Mouse (Mus musculus): ENCODE measurements at regions not wholly inside any gene's neighbourhood (a gene's known extent, or its start where the extent isn't known, plus 50 kb on each side); places are given as distances from the start of the nearest gene placed in this dataset.
"Not testable (repeated sequence)": the region's sequence is repeated elsewhere in the genome, so short reads cannot be mapped to it uniquely, and the experiment has no call there.

GRCm38 (mm10) chr2:100344921-100345425 lies 1279.5 kb upstream of the Rag2 start:
- H3K36me3 ChIP-seq (ENCODE audit: insufficient read depth, low read length): no peaks in the 10 kb centered on the region
- H3K9me3 ChIP-seq (replicated peaks; ENCODE audit: low read length): no peaks in the 10 kb centered on the region
- H3K4me3 ChIP-seq (replicated peaks; ENCODE audit: low read depth, low read length): no peak overlapping the region
- DNase-seq (ENCODE audit: low spot score) (no peak), ATAC-seq (replicated peaks; ENCODE audit: low FRiP score, low read depth) (peak; percentile 54; the same call in 1 of the 2 replicates)
- no peaks in the 10 kb centered on the region for H3K4me1 ChIP-seq (replicated peaks; ENCODE audit: insufficient read depth, low read length)
- no peaks in the 10 kb centered on the region for H3K27me3 ChIP-seq (ENCODE audit: insufficient read depth, low read length)
- TF ChIP-seq CTCF (IDR thresholded peaks at IDR 0.05; ENCODE audit: low read depth): no peak
- no peak overlapping the region for H3K9ac ChIP-seq (ENCODE audit: low read depth, low read length)
- no peak overlapping the region for H3K4me2 ChIP-seq (ENCODE audit: low read length)
- 93% methylated on average over 3 of the region's 3 CpGs for WGBS
- no peak overlapping the region for H3K27ac ChIP-seq

GRCm38 (mm10) chr2:100365616-100366015 lies 1258.9 kb upstream of the Rag2 start:
- not testable (repeated sequence) for H3K9ac ChIP-seq (ENCODE audit: low read depth, low read length); DNase-seq (ENCODE audit: low spot score); H3K9me3 ChIP-seq (replicated peaks; ENCODE audit: low read length); H3K36me3 ChIP-seq (ENCODE audit: insufficient read depth, low read length); ATAC-seq (replicated peaks; ENCODE audit: low FRiP score, low read depth); H3K4me3 ChIP-seq (replicated peaks; ENCODE audit: low read depth, low read length); H3K27ac ChIP-seq; H3K4me1 ChIP-seq (replicated peaks; ENCODE audit: insufficient read depth, low read length); H3K27me3 ChIP-seq (ENCODE audit: insufficient read depth, low read length); H3K4me2 ChIP-seq (ENCODE audit: low read length)
- 84% methylated on average over 10 of the region's 10 CpGs for WGBS

- H3K4me1 ChIP-seq (replicated peaks; ENCODE audit: insufficient read depth, low read length): no peaks in the 10 kb centered on the region
- H3K27ac ChIP-seq: no peak overlapping the region
- no peaks in the 10 kb centered on the region for H3K27me3 ChIP-seq (ENCODE audit: insufficient read depth, low read length)
- no peak for DNase-seq (ENCODE audit: low spot score)
- no peak overlapping the region for H3K4me3 ChIP-seq (replicated peaks; ENCODE audit: low read depth, low read length)
- no peaks in the 10 kb centered on the region for H3K36me3 ChIP-seq (ENCODE audit: insufficient read depth, low read length)
- no peak for TF ChIP-seq CTCF (IDR thresholded peaks at IDR 0.05; ENCODE audit: low read depth)
- H3K9ac ChIP-seq (ENCODE audit: low read depth, low read length): no peak overlapping the region
- H3K9me3 ChIP-seq (replicated peaks; ENCODE audit: low read length): no peaks in the 10 kb centered on the region
- H3K4me2 ChIP-seq (ENCODE audit: low read length): no peak overlapping the region
- no peak for ATAC-seq (replicated peaks; ENCODE audit: low FRiP score, low read depth)
Observed at GRCm38 (mm10) chr2:100399776-100400175, 1224.7 kb upstream of the Rag2 start.

GRCm38 (mm10) chr2:100426661-100427060 lies 1197.9 kb upstream of the Rag2 start:
- Histone ChIP-seq H3K9me3 (replicated peaks; ENCODE audit: low read length) (no peaks in the 10 kb centered on the region), H3K4me1 (replicated peaks; ENCODE audit: insufficient read depth, low read length) (no peaks in the 10 kb centered on the region), H3K27ac (no peak overlapping the region), H3K4me2 (ENCODE audit: low read length) (no peak overlapping the region), H3K9ac (ENCODE audit: low read depth, low read length) (no peak overlapping the region), H3K36me3 (ENCODE audit: insufficient read depth, low read length) (no peaks in the 10 kb centered on the region), H3K4me3 (replicated peaks; ENCODE audit: low read depth, low read length) (no peak overlapping the region), H3K27me3 (ENCODE audit: insufficient read depth, low read length) (no peaks in the 10 kb centered on the region)
- no peak for DNase-seq (ENCODE audit: low spot score)
- ATAC-seq (replicated peaks; ENCODE audit: low FRiP score, low read depth): no peak
- TF ChIP-seq CTCF (IDR thresholded peaks at IDR 0.05; ENCODE audit: low read depth): no peak
- 84% methylated on average over 2 of the region's 2 CpGs for whole genome bisulfite sequencing

- Histone ChIP-seq H3K9me3 (replicated peaks; ENCODE audit: low read length) (no peaks in the 10 kb centered on the region), H3K27me3 (ENCODE audit: insufficient read depth, low read length) (no peaks in the 10 kb centered on the region), H3K27ac (no peak overlapping the region), H3K4me2 (ENCODE audit: low read length) (no peak overlapping the region), H3K9ac (ENCODE audit: low read depth, low read length) (no peak overlapping the region), H3K4me1 (replicated peaks; ENCODE audit: insufficient read depth, low read length) (no peaks in the 10 kb centered on the region), H3K36me3 (ENCODE audit: insufficient read depth, low read length) (no peaks in the 10 kb centered on the region), H3K4me3 (replicated peaks; ENCODE audit: low read depth, low read length) (no peak overlapping the region)
- ATAC-seq (replicated peaks; ENCODE audit: low FRiP score, low read depth): no peak
- DNase-seq (ENCODE audit: low spot score): no peak
- WGBS: 67% methylated on average over 3 of the region's 3 CpGs
- TF ChIP-seq CTCF (IDR thresholded peaks at IDR 0.05; ENCODE audit: low read depth): no peak
Observed at GRCm38 (mm10) chr2:100434991-100435390, 1189.5 kb upstream of the Rag2 start.

- Histone ChIP-seq H3K9me3 (replicated peaks; ENCODE audit: low read length) (no peaks in the 10 kb centered on the region), H3K4me3 (replicated peaks; ENCODE audit: low read depth, low read length) (no peak overlapping the region), H3K4me2 (ENCODE audit: low read length) (no peak overlapping the region), H3K27me3 (ENCODE audit: insufficient read depth, low read length) (no peaks in the 10 kb centered on the region), H3K4me1 (replicated peaks; ENCODE audit: insufficient read depth, low read length) (no peaks in the 10 kb centered on the region), H3K9ac (ENCODE audit: low read depth, low read length) (no peak overlapping the region), H3K27ac (no peak overlapping the region), H3K36me3 (ENCODE audit: insufficient read depth, low read length) (no peaks in the 10 kb centered on the region)
- no peak for TF ChIP-seq CTCF (IDR thresholded peaks at IDR 0.05; ENCODE audit: low read depth)
- 63% methylated on average over 1 of the region's 1 CpGs for WGBS
- ATAC-seq (replicated peaks; ENCODE audit: low FRiP score, low read depth) (no peak), DNase-seq (ENCODE audit: low spot score) (no peak)
Observed at GRCm38 (mm10) chr2:100445868-100446267, 1178.7 kb upstream of the Rag2 start.

- no peaks in the 10 kb centered on the region for H3K9me3 ChIP-seq (replicated peaks; ENCODE audit: low read length)
- no peak overlapping the region for H3K27ac ChIP-seq
- WGBS: 47% methylated on average over 2 of the region's 2 CpGs
- no peak overlapping the region for H3K4me3 ChIP-seq (replicated peaks; ENCODE audit: low read depth, low read length)
- DNase-seq (ENCODE audit: low spot score): no peak
- H3K9ac ChIP-seq (ENCODE audit: low read depth, low read length): no peak overlapping the region
- H3K27me3 ChIP-seq (ENCODE audit: insufficient read depth, low read length): no peaks in the 10 kb centered on the region
- ATAC-seq (replicated peaks; ENCODE audit: low FRiP score, low read depth): no peak
- H3K36me3 ChIP-seq (ENCODE audit: insufficient read depth, low read length): no peaks in the 10 kb centered on the region
- no peak overlapping the region for H3K4me2 ChIP-seq (ENCODE audit: low read length)
- no peaks in the 10 kb centered on the region for H3K4me1 ChIP-seq (replicated peaks; ENCODE audit: insufficient read depth, low read length)
- no peak for TF ChIP-seq CTCF (IDR thresholded peaks at IDR 0.05; ENCODE audit: low read depth)
Observed at GRCm38 (mm10) chr2:100446332-100446731, 1178.2 kb upstream of the Rag2 start.

- H3K4me3 ChIP-seq (replicated peaks; ENCODE audit: low read depth, low read length); H3K4me1 ChIP-seq (replicated peaks; ENCODE audit: insufficient read depth, low read length); H3K27ac ChIP-seq; ATAC-seq (replicated peaks; ENCODE audit: low FRiP score, low read depth); DNase-seq (ENCODE audit: low spot score); H3K9me3 ChIP-seq (replicated peaks; ENCODE audit: low read length); H3K27me3 ChIP-seq (ENCODE audit: insufficient read depth, low read length); H3K4me2 ChIP-seq (ENCODE audit: low read length); H3K36me3 ChIP-seq (ENCODE audit: insufficient read depth, low read length); H3K9ac ChIP-seq (ENCODE audit: low read depth, low read length): not testable (repeated sequence)
- WGBS: no CpG with 5 or more reads among the region's 1 CpGs
Observed at GRCm38 (mm10) chr2:100459641-100460040, 1164.9 kb upstream of the Rag2 start.

GRCm38 (mm10) chr2:100486229-100486628 lies 1138.3 kb upstream of the Rag2 start:
- not testable (repeated sequence) for H3K4me1 ChIP-seq (replicated peaks; ENCODE audit: insufficient read depth, low read length); H3K36me3 ChIP-seq (ENCODE audit: insufficient read depth, low read length); DNase-seq (ENCODE audit: low spot score); ATAC-seq (replicated peaks; ENCODE audit: low FRiP score, low read depth); H3K27ac ChIP-seq; H3K4me2 ChIP-seq (ENCODE audit: low read length); H3K9ac ChIP-seq (ENCODE audit: low read depth, low read length); H3K4me3 ChIP-seq (replicated peaks; ENCODE audit: low read depth, low read length); H3K27me3 ChIP-seq (ENCODE audit: insufficient read depth, low read length); H3K9me3 ChIP-seq (replicated peaks; ENCODE audit: low read length)
- no CpG with 5 or more reads among the region's 3 CpGs for WGBS

- not testable (repeated sequence) for DNase-seq (ENCODE audit: low spot score); H3K4me3 ChIP-seq (replicated peaks; ENCODE audit: low read depth, low read length); H3K4me1 ChIP-seq (replicated peaks; ENCODE audit: insufficient read depth, low read length); H3K36me3 ChIP-seq (ENCODE audit: insufficient read depth, low read length); H3K27me3 ChIP-seq (ENCODE audit: insufficient read depth, low read length); H3K9ac ChIP-seq (ENCODE audit: low read depth, low read length); H3K9me3 ChIP-seq (replicated peaks; ENCODE audit: low read length); H3K27ac ChIP-seq; ATAC-seq (replicated peaks; ENCODE audit: low FRiP score, low read depth); H3K4me2 ChIP-seq (ENCODE audit: low read length)
- no CpG with 5 or more reads among the region's 1 CpGs for WGBS
Observed at GRCm38 (mm10) chr2:100505114-100505513, 1119.4 kb upstream of the Rag2 start.
